Mouse (Mus musculus): ENCODE measurements at regions not wholly inside any gene's neighbourhood (a gene's known extent, or its start where the extent isn't known, plus 50 kb on each side); places are given as distances from the start of the nearest gene placed in this dataset.
"Not testable (repeated sequence)": the region's sequence is repeated elsewhere in the genome, so short reads cannot be mapped to it uniquely, and the experiment has no call there.

DNA sequence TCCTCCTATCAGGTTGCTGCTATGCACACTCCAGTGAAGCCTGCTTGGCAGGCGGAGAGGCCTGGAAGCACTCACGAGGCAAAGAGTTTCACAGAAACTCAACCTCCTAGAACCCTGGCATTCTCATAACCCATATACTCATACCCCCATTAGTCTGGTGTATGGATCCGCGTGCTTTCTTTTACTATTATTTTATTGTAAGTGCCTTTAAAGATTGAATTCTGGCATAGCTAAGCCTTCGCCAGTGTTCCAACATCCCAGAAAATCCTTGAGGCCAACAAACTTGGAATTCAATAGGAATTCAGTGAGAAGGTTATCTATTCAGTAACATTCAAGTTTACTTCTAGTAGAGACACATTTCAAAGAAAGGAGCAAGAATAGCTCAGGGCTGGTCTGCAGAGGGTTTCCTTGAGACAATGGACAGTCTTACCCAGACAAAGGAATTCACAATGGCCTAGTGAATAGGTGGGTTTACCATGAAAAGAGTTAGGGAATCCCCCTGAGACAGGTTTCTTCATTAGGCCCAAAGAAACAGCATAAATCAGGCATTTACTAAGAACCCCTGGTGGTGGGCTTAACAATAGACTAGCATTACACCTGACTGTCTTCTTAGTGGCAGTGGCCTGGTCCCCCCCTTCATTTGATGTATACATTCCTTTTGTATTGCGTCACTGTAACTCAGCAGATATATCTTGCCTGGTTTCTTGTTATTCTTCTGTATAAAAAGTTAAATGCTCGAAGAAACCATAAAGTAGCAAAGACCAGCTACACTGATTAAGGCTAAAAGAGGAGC lies 80.8 kb upstream of the Gm15446 start:
- DNase-seq (ENCODE audit: low spot score in 2 of 2), result not testable (repeated sequence)

DNA sequence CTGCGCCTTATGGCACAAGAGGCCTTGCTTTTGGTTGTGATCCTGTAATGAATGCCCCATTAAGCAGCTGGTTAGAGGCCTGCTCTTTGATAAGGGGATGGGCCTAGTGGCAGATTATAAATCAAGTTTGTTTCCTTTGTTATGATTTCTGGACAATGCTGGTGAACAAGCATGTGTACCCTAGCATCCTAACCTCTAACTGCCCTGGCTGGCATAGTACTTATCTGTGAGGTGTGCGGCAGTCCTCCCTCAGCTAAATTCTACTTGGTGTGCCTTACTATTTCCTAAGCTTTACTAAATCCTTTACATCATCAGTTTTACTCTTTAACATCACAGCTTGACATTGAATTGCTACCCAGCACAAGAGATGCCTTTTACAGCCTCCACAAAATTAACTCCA lies 79.0 kb upstream of the Gm15446 start:
- not testable (repeated sequence) for DNase-seq (ENCODE audit: low spot score in 2 of 2)

DNA sequence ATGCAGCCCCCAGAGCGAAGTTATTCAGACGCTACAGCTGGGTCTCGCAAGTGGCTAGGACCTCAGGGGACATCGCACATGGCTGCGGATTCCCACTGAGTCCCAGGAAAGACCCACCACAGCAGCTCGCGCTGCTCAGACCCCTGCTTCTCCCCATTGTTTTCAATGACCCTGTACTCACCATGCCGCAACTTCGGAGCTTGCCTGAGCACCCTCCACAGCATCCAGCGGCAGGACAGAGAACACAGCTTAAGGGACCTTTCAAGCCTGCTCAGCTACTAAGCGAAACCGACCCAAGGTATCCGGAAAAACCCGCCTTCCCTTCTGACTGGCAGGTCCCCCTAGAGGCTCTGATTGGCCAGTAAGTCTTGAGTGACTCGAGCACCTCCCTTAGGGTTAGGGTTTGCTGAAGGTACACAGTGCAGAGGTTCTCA lies 78.4 kb upstream of the Gm15446 start:
- peak; percentile 3 to 40 for DNase-seq (ENCODE audit: low spot score in 2 of 2)

DNA sequence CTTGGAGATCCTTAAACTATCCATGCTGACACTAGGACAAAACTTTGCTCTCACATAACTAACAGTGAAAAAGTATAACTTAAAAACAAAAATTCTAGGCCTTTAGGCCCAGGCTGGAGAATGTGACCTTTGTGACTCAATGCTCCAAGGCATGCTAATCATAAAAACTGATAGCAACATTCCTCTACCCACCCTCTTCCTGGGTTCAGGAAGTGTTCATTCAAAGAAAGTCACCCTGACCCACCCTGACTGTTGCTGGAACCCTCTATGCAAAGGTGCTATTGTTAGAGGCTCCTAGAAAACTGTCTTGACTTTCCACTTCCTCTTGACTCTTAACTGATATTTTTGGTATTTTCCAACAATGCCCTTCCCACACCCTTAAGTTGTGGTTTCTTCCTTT lies 72.0 kb upstream of the Gm15446 start:
- not testable (repeated sequence) for DNase-seq (ENCODE audit: low spot score in 2 of 2)

DNA sequence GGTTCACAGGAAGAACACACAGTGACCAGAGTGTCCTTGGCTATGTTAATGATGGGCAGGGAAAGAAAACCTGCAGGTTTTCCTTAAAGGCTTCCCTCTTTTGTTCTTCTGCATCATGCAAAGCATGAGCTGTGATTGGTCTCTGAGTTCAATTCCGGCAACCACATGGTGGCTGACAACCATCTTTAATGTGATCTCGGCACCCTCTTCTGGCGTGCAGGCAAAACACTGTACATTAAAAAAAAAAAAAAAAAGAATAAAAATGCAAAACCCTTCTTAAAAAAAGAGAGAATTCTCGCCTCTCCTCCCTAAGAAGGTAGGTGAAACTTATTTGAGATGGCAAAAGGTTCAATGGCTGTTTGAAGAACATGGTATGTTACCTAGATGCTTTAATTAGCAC lies 62.8 kb upstream of the Gm15446 start:
- DNase-seq (ENCODE audit: low spot score in 2 of 2), result no peak

DNA sequence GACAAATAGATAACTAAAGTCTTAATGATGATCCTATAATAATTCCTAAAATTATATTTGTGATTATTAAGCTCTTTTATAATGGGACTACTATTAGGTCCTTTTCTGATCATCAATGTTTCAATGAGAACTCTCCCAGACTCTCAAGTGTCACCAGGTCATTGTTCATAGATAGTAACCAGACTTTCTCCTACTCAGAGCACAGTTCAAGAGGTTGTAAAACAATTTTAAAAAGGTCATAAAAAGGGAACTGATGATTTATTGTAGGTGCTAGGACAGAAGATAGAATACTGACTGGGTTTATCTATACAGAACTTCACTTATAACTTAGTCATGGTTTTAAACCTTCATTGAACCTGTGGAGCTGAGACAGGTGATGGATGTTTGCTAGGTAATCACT lies 58.7 kb upstream of the Gm15446 start:
- not testable (repeated sequence) for DNase-seq (ENCODE audit: low spot score in 2 of 2)

DNA sequence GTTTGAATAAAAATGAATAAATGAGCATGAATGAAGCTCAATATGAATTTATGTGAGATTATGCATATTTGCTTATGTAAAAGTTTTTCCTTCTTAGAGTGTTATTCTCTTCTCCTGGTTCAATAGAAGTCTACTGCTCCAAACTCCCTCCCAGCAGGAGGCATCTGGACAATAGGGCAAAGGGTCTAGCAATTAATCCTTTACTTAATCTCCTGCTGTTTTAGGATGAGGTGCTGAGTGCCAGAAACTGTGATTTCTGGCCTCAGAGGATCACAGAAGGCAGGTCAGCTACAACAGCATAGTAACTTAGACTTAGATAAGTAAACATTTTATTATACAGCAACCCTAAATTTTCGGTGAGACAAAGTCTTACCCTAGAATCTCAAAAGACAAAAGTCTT lies 57.6 kb upstream of the Gm15446 start:
- no peak for DNase-seq (ENCODE audit: low spot score in 2 of 2)

DNA sequence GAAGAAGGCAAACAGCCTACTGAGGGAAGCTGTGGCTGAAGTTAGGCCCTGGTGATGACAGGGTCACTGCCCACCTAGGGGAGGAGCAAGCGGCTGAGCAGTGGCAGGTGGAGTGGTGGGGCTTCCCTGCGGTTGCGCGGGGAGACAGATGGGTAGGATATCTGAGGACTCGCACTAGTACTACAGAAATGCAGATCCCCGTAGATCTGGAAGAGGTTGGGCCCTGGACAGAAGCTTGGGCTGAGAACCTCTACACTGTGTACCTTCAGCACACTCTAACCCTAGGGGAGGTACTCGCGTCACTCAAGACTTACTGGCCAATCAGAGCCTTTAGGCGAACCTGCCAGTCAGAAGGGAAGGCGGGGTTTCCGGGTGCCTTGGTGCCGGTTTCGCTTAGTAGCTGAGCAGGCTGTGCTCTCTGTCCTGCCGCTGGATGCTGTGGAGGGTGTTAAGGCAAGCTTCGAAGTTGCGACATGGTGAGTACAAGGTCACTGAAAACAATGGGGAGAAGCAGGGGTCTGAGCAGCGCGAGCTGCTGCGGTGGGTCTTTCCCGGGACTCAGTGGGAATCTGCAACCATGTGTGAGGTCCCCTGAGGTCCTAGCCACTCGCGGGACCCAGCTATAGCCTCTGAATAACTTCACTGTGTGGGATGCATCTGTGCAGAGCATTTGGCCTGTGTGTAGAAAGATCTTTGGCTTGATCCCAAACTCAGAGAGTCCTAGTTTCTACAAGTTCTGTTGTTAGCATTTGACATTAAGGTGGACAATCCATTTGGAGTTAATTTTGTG lies 56.7 kb upstream of the Gm15446 start:
- DNase-seq (ENCODE audit: low spot score in 2 of 2), result peak; percentile 91 to 92

DNA sequence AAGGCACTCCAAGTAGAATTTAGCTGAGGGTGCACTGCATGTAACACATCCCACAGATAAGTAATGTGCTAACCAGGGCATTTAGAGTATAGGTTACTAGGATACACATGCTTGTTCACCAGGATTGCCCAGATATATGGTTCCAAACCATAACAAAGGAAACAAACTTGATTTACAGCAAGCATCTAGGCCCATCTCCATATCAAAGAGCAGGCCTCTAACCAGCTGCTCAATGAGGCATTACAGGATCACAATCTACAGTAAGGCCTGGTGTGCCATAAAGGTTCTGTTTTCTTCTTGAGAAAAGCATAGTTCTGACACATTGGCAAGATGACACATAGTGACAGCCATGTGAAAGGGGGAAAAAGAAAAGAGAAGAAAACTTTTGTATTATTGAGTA lies 56.0 kb upstream of the Gm15446 start:
- DNase-seq (ENCODE audit: low spot score in 2 of 2), result not testable (repeated sequence)

Measured in heart, adult 9 months (tissue).